Mouse (Mus musculus) heart, embryonic 13.5 days (tissue): ENCODE data around the gene Tatdn3. TPM values are rescaled to one million over a fixed set of nuclear protein-coding genes. Genes with fewer than 3 reads are reported as not detected.

Source experiments
- ATAC-seq: fragments of 200-750 bp; cut with Nextera tagmentation; 2 replicates; pipeline ENCODE4 v1.8.0; 2017; ENCODE audit warnings: moderate TSS enrichment; ENCODE audit not compliant: insufficient number of reproducible peaks, low FRiP score, low TSS enrichment; ENCODE audit errors: extremely low read depth
- H3K27ac ChIP-seq: fragments of 300-500 bp; sonication (generic); replicated peaks from 2 replicates; pipeline ENCODE4 v1.5.1; 2015; ENCODE audit warnings: moderate library complexity, mild to moderate bottlenecking, inconsistent platforms
- H3K27me3 ChIP-seq: fragments of 300-500 bp; sonication (generic); replicated peaks from 2 replicates; pipeline ENCODE4 v1.6.1; 2015; ENCODE audit warnings: mild to moderate bottlenecking, inconsistent platforms
- H3K36me3 ChIP-seq: fragments of 300-500 bp; sonication (generic); 2 replicates; pipeline ENCODE4 v1.6.1; 2015; ENCODE audit warnings: mild to moderate bottlenecking, inconsistent platforms
- H3K4me1 ChIP-seq: fragments of 300-500 bp; sonication (generic); 2 replicates; pipeline ENCODE4 v1.6.1; 2015; ENCODE audit warnings: inconsistent platforms
- H3K4me2 ChIP-seq: fragments of 300-500 bp; sonication (generic); 2 replicates; pipeline ENCODE4 v1.6.1; 2015; ENCODE audit warnings: inconsistent platforms, mild to moderate bottlenecking, moderate library complexity
- H3K4me3 ChIP-seq: fragments of 300-500 bp; sonication (generic); 2 replicates; pipeline ENCODE4 v1.5.1; 2015; ENCODE audit warnings: moderate library complexity, mild to moderate bottlenecking, inconsistent platforms
- H3K9ac ChIP-seq: fragments of 300-500 bp; sonication (generic); 2 replicates; pipeline ENCODE4 v1.6.1; 2015; ENCODE audit warnings: inconsistent platforms, mild to moderate bottlenecking, moderate library complexity
- H3K9me3 ChIP-seq: fragments of 300-500 bp; sonication (generic); 2 replicates; pipeline ENCODE4 v1.6.1; 2016; ENCODE audit warnings: inconsistent platforms
- WGBS: fragments of 180-500 bp; shearing (Covaris S2); methylation state at CpG from one replicate; pipeline ENCODE4 v1.1.7; 2015; ENCODE audit warnings: mixed read lengths; 5-methylcytosine and 5-hydroxymethylcytosine counted together
- polyA plus RNA-seq: library from polyadenylated mRNA; unstranded; fragments of >200 nt; fragmentation: Nextera tagmentation; extraction: Ambion mirVana; gene quantifications from 2 replicates; pipeline ENCODE4 v1.2.1, GENCODE M21; 2015

The Tatdn3 gene
- polyA plus RNA-seq, 1 experiment from 2014 or later: 15.8 TPM

- Histone ChIP-seq H3K9me3 (no peaks in the 10 kb centered on the region), H3K4me2 (no peak overlapping the region)
- WGBS: 66% methylated on average over 9 of the region's 9 CpGs
These were observed 32.3 kb upstream of the Tatdn3 start for GRCm38 (mm10) chr1:191095019-191095418.

GRCm38 (mm10) chr1:191093578-191093977 lies 30.8 kb upstream of the Tatdn3 start:
- peaks cover 33% of the 10 kb centered on the region for H3K4me1 ChIP-seq
- H3K9ac ChIP-seq: no peak overlapping the region
- 66% methylated on average over 5 of the region's 5 CpGs for whole genome bisulfite sequencing
- no peak overlapping the region for H3K4me2 ChIP-seq
- no peak for ATAC-seq
- H3K4me3 ChIP-seq: no peak overlapping the region
- H3K27me3 ChIP-seq: peaks cover 10% of the 10 kb centered on the region
- H3K27ac ChIP-seq: no peak overlapping the region
- H3K9me3 ChIP-seq: no peaks in the 10 kb centered on the region
- no peaks in the 10 kb centered on the region for H3K36me3 ChIP-seq

More at GRCm38 (mm10) chr1:191095019-191095418, 32.3 kb upstream of the Tatdn3 start:
- Histone ChIP-seq H3K4me3 (no peak overlapping the region), H3K9ac (no peak overlapping the region), H3K4me1 (peaks cover 25% of the 10 kb centered on the region), H3K27ac (no peak overlapping the region), H3K27me3 (peaks cover 24% of the 10 kb centered on the region), H3K36me3 (no peaks in the 10 kb centered on the region)
- no peak for ATAC-seq

- Histone ChIP-seq H3K27ac (no peak overlapping the region), H3K27me3 (peaks cover 3% of the 10 kb centered on the region), H3K4me1 (peaks cover 25% of the 10 kb centered on the region), H3K4me3 (no peak overlapping the region), H3K9me3 (no peaks in the 10 kb centered on the region), H3K36me3 (no peaks in the 10 kb centered on the region), H3K9ac (no peak overlapping the region), H3K4me2 (no peak overlapping the region)
- no peak for ATAC-seq
- WGBS: 71% methylated on average over 8 of the region's 8 CpGs
These were observed 29.3 kb upstream of the Tatdn3 start for GRCm38 (mm10) chr1:191092050-191092449.

GRCm38 (mm10) chr1:191089355-191089754 lies 26.6 kb upstream of the Tatdn3 start:
- Histone ChIP-seq H3K9ac (0 out of 2 replicates have a peak overlapping the region, but pooled peaks have one; percentile 14), H3K27ac (no peak overlapping the region), H3K36me3 (peaks cover 11% of the 10 kb centered on the region), H3K4me2 (no peak overlapping the region), H3K27me3 (no peaks in the 10 kb centered on the region), H3K4me1 (peaks cover 21% of the 10 kb centered on the region), H3K4me3 (no peak overlapping the region), H3K9me3 (no peaks in the 10 kb centered on the region)
- 19% methylated on average over 6 of the region's 6 CpGs for WGBS
- ATAC-seq: no peak

GRCm38 (mm10) chr1:191087955-191088354 lies 25.2 kb upstream of the Tatdn3 start:
- no peak for ATAC-seq
- H3K27me3 ChIP-seq: no peaks in the 10 kb centered on the region
- 74% methylated on average over 5 of the region's 5 CpGs for WGBS
- peaks cover 25% of the 10 kb centered on the region for H3K36me3 ChIP-seq
- no peak overlapping the region for H3K9ac ChIP-seq
- no peak overlapping the region for H3K4me2 ChIP-seq
- no peaks in the 10 kb centered on the region for H3K9me3 ChIP-seq
- no peak overlapping the region for H3K27ac ChIP-seq
- peaks cover 19% of the 10 kb centered on the region for H3K4me1 ChIP-seq
- H3K4me3 ChIP-seq: no peak overlapping the region

GRCm38 (mm10) chr1:191086960-191087359 lies 24.2 kb upstream of the Tatdn3 start:
- H3K9ac ChIP-seq: no peak overlapping the region
- H3K27me3 ChIP-seq: no peaks in the 10 kb centered on the region
- H3K27ac ChIP-seq: no peak overlapping the region
- peaks cover 9% of the 10 kb centered on the region for H3K4me1 ChIP-seq
- ATAC-seq: no peak
- H3K9me3 ChIP-seq: no peaks in the 10 kb centered on the region
- no peak overlapping the region for H3K4me3 ChIP-seq
- H3K36me3 ChIP-seq: peaks cover 35% of the 10 kb centered on the region
- H3K4me2 ChIP-seq: no peak overlapping the region
- 81% methylated on average over 8 of the region's 8 CpGs for WGBS

GRCm38 (mm10) chr1:191086304-191086878 lies 23.7 kb upstream of the Tatdn3 start:
- Histone ChIP-seq H3K9ac (no peak overlapping the region), H3K27me3 (no peaks in the 10 kb centered on the region), H3K4me1 (peaks cover 9% of the 10 kb centered on the region), H3K36me3 (peaks cover 40% of the 10 kb centered on the region), H3K27ac (no peak overlapping the region), H3K4me3 (no peak overlapping the region), H3K9me3 (no peaks in the 10 kb centered on the region), H3K4me2 (no peak overlapping the region)
- no peak for ATAC-seq
- 83% methylated on average over 7 of the region's 7 CpGs for WGBS

GRCm38 (mm10) chr1:191085597-191085996 lies 22.9 kb upstream of the Tatdn3 start:
- Histone ChIP-seq H3K4me3 (no peak overlapping the region), H3K27ac (no peak overlapping the region), H3K27me3 (no peaks in the 10 kb centered on the region), H3K9ac (no peak overlapping the region), H3K36me3 (peaks cover 46% of the 10 kb centered on the region), H3K4me2 (no peak overlapping the region), H3K9me3 (no peaks in the 10 kb centered on the region), H3K4me1 (peaks cover 9% of the 10 kb centered on the region)
- 84% methylated on average over 12 of the region's 12 CpGs for WGBS
- ATAC-seq: no peak

- peaks cover 9% of the 10 kb centered on the region for H3K4me1 ChIP-seq
- no peak for ATAC-seq
- H3K9ac ChIP-seq: no peak overlapping the region
- WGBS: 70% methylated on average over 5 of the region's 5 CpGs
- H3K27ac ChIP-seq: no peak overlapping the region
- H3K4me2 ChIP-seq: no peak overlapping the region
- H3K36me3 ChIP-seq: peaks cover 52% of the 10 kb centered on the region
- no peak overlapping the region for H3K4me3 ChIP-seq
- H3K27me3 ChIP-seq: no peaks in the 10 kb centered on the region
- H3K9me3 ChIP-seq: no peaks in the 10 kb centered on the region
These were observed 22.3 kb upstream of the Tatdn3 start for GRCm38 (mm10) chr1:191084951-191085559.

GRCm38 (mm10) chr1:191083230-191083629 lies 20.5 kb upstream of the Tatdn3 start:
- H3K27ac ChIP-seq: no peak overlapping the region
- H3K4me1 ChIP-seq: no peaks in the 10 kb centered on the region
- WGBS: 89% methylated on average over 8 of the region's 8 CpGs
- H3K9ac ChIP-seq: no peak overlapping the region
- H3K36me3 ChIP-seq: peaks cover 70% of the 10 kb centered on the region
- no peak overlapping the region for H3K4me3 ChIP-seq
- no peak overlapping the region for H3K4me2 ChIP-seq
- H3K9me3 ChIP-seq: no peaks in the 10 kb centered on the region
- ATAC-seq: no peak
- no peaks in the 10 kb centered on the region for H3K27me3 ChIP-seq

GRCm38 (mm10) chr1:191075199-191075883 lies 12.6 kb upstream of the Tatdn3 start:
- ATAC-seq: no peak
- H3K9me3 ChIP-seq: no peaks in the 10 kb centered on the region
- 0 out of 2 replicates have a peak overlapping the region, but pooled peaks have one; percentile 24 for H3K9ac ChIP-seq

More at GRCm38 (mm10) chr1:191075199-191075883, 12.6 kb upstream of the Tatdn3 start:
- 41% methylated on average over 10 of the region's 10 CpGs for WGBS
- no peaks in the 10 kb centered on the region for H3K27me3 ChIP-seq
- H3K4me1 ChIP-seq: peaks cover 8% of the 10 kb centered on the region
- H3K36me3 ChIP-seq: peaks cover 97% of the 10 kb centered on the region
- no peak overlapping the region for H3K4me3 ChIP-seq
- peak overlapping the region; percentile 55 for H3K27ac ChIP-seq
- 0 out of 2 replicates have a peak overlapping the region, but pooled peaks have one; percentile 20 for H3K4me2 ChIP-seq
